Mouse (Mus musculus): ENCODE data around the gene Prdm16.

DNA sequence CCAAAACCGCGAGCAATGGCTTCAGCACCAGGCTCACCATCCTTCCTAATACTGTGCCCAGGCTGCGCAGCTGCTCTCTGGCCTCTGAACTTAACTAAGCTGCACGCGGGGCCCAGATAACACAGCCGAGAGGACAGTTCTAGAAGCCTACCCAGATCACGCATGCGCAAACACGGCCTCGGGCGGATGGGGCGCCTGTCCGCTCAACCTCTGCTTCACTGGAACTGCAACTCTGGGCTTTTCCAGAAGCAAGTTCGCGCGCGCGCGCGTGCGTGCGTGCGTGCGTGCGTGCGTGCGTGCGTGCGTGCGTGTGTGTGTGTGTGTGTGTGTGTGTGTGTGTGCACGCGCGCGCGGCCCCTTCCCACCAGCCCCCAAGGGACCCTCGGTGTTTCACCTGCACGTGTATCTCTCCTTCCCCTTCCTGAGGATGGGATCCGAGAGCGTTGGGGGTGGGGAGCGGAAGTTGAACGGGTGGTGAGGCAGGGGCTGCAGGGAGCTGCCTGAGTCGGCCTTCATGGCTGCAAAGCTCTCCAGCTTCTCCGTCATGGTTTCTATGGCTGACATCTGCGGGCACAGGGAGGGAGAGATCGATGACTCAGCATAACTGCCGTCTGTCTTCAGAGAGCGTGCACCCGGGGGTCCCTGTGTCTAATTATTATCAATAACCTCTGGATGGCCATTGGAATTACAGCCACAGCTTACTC is 301.8 kb downstream of the Prdm16 start:
- TF ChIP-seq TCF3 (IDR thresholded peaks at IDR 0.05; ENCODE audit: insufficient read length, low read depth) = no peak
- TF ChIP-seq POLR2AphosphoS2 (IDR thresholded peaks at IDR 0.05; ENCODE audit: insufficient read length, low read depth) = no peak
- TF ChIP-seq TCF12 (IDR thresholded peaks at IDR 0.05; ENCODE audit: insufficient read depth, poor library complexity, severe bottlenecking) = no peak
- TF ChIP-seq USF1 (IDR thresholded peaks at IDR 0.05; ENCODE audit: low read depth) = no peak
- no peak for TF ChIP-seq POLR2A (IDR thresholded peaks at IDR 0.05; ENCODE audit: insufficient read length, low read depth)
- no peak for TF ChIP-seq E2F4 (IDR thresholded peaks at IDR 0.05; ENCODE audit: insufficient read depth)

Data from myocyte (in vitro differentiated cells).